Mouse (Mus musculus) forebrain, embryonic 14.5 days (tissue): ENCODE data around the gene Ntf3. TPM values are rescaled to one million over a fixed set of nuclear protein-coding genes. Genes with fewer than 3 reads are reported as not detected.

Source experiments
- ATAC-seq: fragments of 200-750 bp; cut with Nextera tagmentation; 2 replicates; pipeline ENCODE4 v1.8.0; 2017; ENCODE audit warnings: mild to moderate bottlenecking, moderate library complexity
- DNase-seq: peaks from one replicate; pipeline ENCODE4 v3.0.0-alpha.2; 2015; ENCODE audit warnings: low spot score
- H3K27ac ChIP-seq: fragments of 300-500 bp; sonication (generic); 2 replicates; pipeline ENCODE4 v1.5.1; 2014; ENCODE audit warnings: low read depth, mild to moderate bottlenecking, control low read depth, low read length, moderate library complexity
- H3K27me3 ChIP-seq: fragments of 300-500 bp; sonication (generic); replicated peaks from 2 replicates; pipeline ENCODE4 v1.6.1; 2014; ENCODE audit warnings: low read length, control low read depth, mixed read lengths; ENCODE audit not compliant: control insufficient read depth, insufficient read depth
- H3K36me3 ChIP-seq: fragments of 300-500 bp; sonication (generic); 2 replicates; pipeline ENCODE4 v1.6.1; 2014; ENCODE audit warnings: low read length, control low read depth; ENCODE audit not compliant: control insufficient read depth, insufficient read depth
- H3K4me1 ChIP-seq: fragments of 300-500 bp; sonication (generic); 2 replicates; pipeline ENCODE4 v1.6.1; 2014; ENCODE audit warnings: antibody characterized with exemption, low read length, control low read depth; ENCODE audit not compliant: control insufficient read depth, insufficient read depth
- H3K4me2 ChIP-seq: fragments of 300-500 bp; sonication (generic); 2 replicates; pipeline ENCODE4 v1.6.1; 2014; ENCODE audit warnings: mild to moderate bottlenecking, control low read depth, low read length
- H3K4me3 ChIP-seq: fragments of 300-500 bp; sonication (generic); 2 replicates; pipeline ENCODE4 v1.5.1; 2014; ENCODE audit warnings: low read depth, low read length, control low read depth
- H3K9ac ChIP-seq: fragments of 300-500 bp; sonication (generic); 2 replicates; pipeline ENCODE4 v1.6.1; 2014; ENCODE audit warnings: mild to moderate bottlenecking, low read length, control low read depth, moderate library complexity
- H3K9me3 ChIP-seq: fragments of 300-500 bp; sonication (generic); replicated peaks from 2 replicates; pipeline ENCODE4 v1.6.1; 2016; ENCODE audit warnings: low read length, control low read depth, mixed read lengths; ENCODE audit not compliant: control insufficient read depth
- WGBS: fragments of 180-500 bp; shearing (Covaris S2); extraction: QIAGEN DNeasy Blood & Tissue Kit; methylation state at CpG from one replicate; pipeline ENCODE4 v1.1.7; 2014; 5-methylcytosine and 5-hydroxymethylcytosine counted together
- polyA plus RNA-seq: library from polyadenylated mRNA; unstranded; fragments of >200 nt; fragmentation: Nextera tagmentation; extraction: Ambion mirVana; gene quantifications from 2 replicates; pipeline ENCODE4 v1.2.1, GENCODE M21; 2014

The Ntf3 gene
- polyA plus RNA-seq, 1 experiment from 2014 or later, result 3.4 TPM

- no peak overlapping the region for H3K4me2 ChIP-seq
- DNase-seq, result no peak
- H3K4me1 ChIP-seq, result no peaks in the 10 kb centered on the region
- no peak overlapping the region for H3K27ac ChIP-seq
- no peak overlapping the region for H3K9ac ChIP-seq
- H3K4me3 ChIP-seq, result no peak overlapping the region
- no peak for ATAC-seq
- no peaks in the 10 kb centered on the region for H3K36me3 ChIP-seq
- H3K9me3 ChIP-seq, result no peaks in the 10 kb centered on the region
- H3K27me3 ChIP-seq, result no peaks in the 10 kb centered on the region
- WGBS, result 77% methylated on average over 1 of the region's 1 CpGs
These were observed 19.4 kb upstream of the Ntf3 start for GRCm38 (mm10) chr6:126186116-126186515.

GRCm38 (mm10) chr6:126172071-126172470 lies 5.4 kb upstream of the Ntf3 start:
- H3K27ac ChIP-seq, result no peak overlapping the region
- H3K4me2 ChIP-seq, result no peak overlapping the region
- DNase-seq (no peak), ATAC-seq (no peak)
- WGBS, result 81% methylated on average over 1 of the region's 1 CpGs
- no peak overlapping the region for H3K4me3 ChIP-seq
- H3K4me1 ChIP-seq, result no peaks in the 10 kb centered on the region
- H3K9me3 ChIP-seq, result no peaks in the 10 kb centered on the region
- peaks cover 7% of the 10 kb centered on the region; the same call in 1 of the 2 replicates for H3K27me3 ChIP-seq
- no peaks in the 10 kb centered on the region for H3K36me3 ChIP-seq
- no peak overlapping the region for H3K9ac ChIP-seq

GRCm38 (mm10) chr6:126170772-126171171 lies 4.1 kb upstream of the Ntf3 start:
- Histone ChIP-seq H3K4me1 (peaks cover 5% of the 10 kb centered on the region; the same call in 1 of the 2 replicates), H3K27me3 (peaks cover 20% of the 10 kb centered on the region), H3K27ac (no peak overlapping the region), H3K9me3 (no peaks in the 10 kb centered on the region), H3K4me3 (no peak overlapping the region), H3K36me3 (no peaks in the 10 kb centered on the region), H3K9ac (no peak overlapping the region), H3K4me2 (no peak overlapping the region)
- no peak for ATAC-seq
- DNase-seq, result no peak
- WGBS, result 69% methylated on average over 4 of the region's 4 CpGs

- H3K27me3 ChIP-seq, result peaks cover 42% of the 10 kb centered on the region
- H3K9me3 ChIP-seq, result no peaks in the 10 kb centered on the region
- no peak for ATAC-seq
- no peaks in the 10 kb centered on the region for H3K36me3 ChIP-seq
- no peak overlapping the region for H3K4me2 ChIP-seq
- peak; percentile 80 for DNase-seq
- no peak overlapping the region for H3K4me3 ChIP-seq
- no peak overlapping the region for H3K9ac ChIP-seq
- 11% methylated on average over 3 of the region's 3 CpGs for whole genome bisulfite sequencing
- peaks cover 24% of the 10 kb centered on the region for H3K4me1 ChIP-seq
- no peak overlapping the region for H3K27ac ChIP-seq
These were observed 1.0 kb upstream of the Ntf3 start for GRCm38 (mm10) chr6:126167731-126168130.

GRCm38 (mm10) chr6:126167208-126167590 lies 489 bp upstream of the Ntf3 start:
- H3K9ac ChIP-seq, result no peak overlapping the region

GRCm38 (mm10) chr6:126165591-126166155 lies 1.0 kb downstream of the Ntf3 start:
- H3K36me3 ChIP-seq, result no peaks in the 10 kb centered on the region
- H3K4me2 ChIP-seq, result no peak overlapping the region
- WGBS, result 2% methylated on average over 17 of the region's 17 CpGs
- no peak overlapping the region for H3K9ac ChIP-seq
- no peaks in the 10 kb centered on the region for H3K9me3 ChIP-seq
- peaks cover 24% of the 10 kb centered on the region for H3K4me1 ChIP-seq
- no peak overlapping the region for H3K27ac ChIP-seq
- ATAC-seq, result no peak
- peak; percentile 11 for DNase-seq
- peaks cover 51% of the 10 kb centered on the region for H3K27me3 ChIP-seq
- no peak overlapping the region for H3K4me3 ChIP-seq

More at GRCm38 (mm10) chr6:126167208-126167590, 489 bp upstream of the Ntf3 start:
- no peaks in the 10 kb centered on the region for H3K9me3 ChIP-seq
- 0 out of 2 replicates have a peak overlapping the region, but pooled peaks have one; percentile 16 for H3K4me3 ChIP-seq
- DNase-seq (no peak), ATAC-seq (no peak)
- H3K36me3 ChIP-seq, result no peaks in the 10 kb centered on the region
- H3K4me2 ChIP-seq, result peak overlapping the region; percentile 52
- 4% methylated on average over 6 of the region's 6 CpGs for WGBS
- H3K27me3 ChIP-seq, result peaks cover 44% of the 10 kb centered on the region
- no peak overlapping the region for H3K27ac ChIP-seq
- H3K4me1 ChIP-seq, result peaks cover 24% of the 10 kb centered on the region

GRCm38 (mm10) chr6:126164781-126165180 lies 1.9 kb downstream of the Ntf3 start:
- H3K4me2 ChIP-seq, result peak overlapping the region; percentile 69
- H3K27me3 ChIP-seq, result peaks cover 51% of the 10 kb centered on the region
- peak overlapping the region; percentile 33 for H3K4me3 ChIP-seq
- DNase-seq (peak; percentile 61), ATAC-seq (peak; percentile 51)
- H3K4me1 ChIP-seq, result peaks cover 24% of the 10 kb centered on the region
- no peaks in the 10 kb centered on the region for H3K9me3 ChIP-seq
- WGBS, result under 1% methylated on average over 27 of the region's 27 CpGs
- H3K9ac ChIP-seq, result no peak overlapping the region
- H3K36me3 ChIP-seq, result no peaks in the 10 kb centered on the region
- no peak overlapping the region for H3K27ac ChIP-seq

- ATAC-seq, result peak; percentile 16
- peaks cover 24% of the 10 kb centered on the region for H3K4me1 ChIP-seq
- no peaks in the 10 kb centered on the region for H3K36me3 ChIP-seq
- WGBS, result under 1% methylated on average over 41 of the region's 41 CpGs
- H3K27ac ChIP-seq, result no peak overlapping the region
- H3K4me2 ChIP-seq, result peak overlapping the region; percentile 69
- H3K9me3 ChIP-seq, result no peaks in the 10 kb centered on the region
- H3K9ac ChIP-seq, result peak overlapping the region; percentile 51
- peaks cover 51% of the 10 kb centered on the region for H3K27me3 ChIP-seq
- peak; percentile 7 for DNase-seq
- peak overlapping the region; percentile 33 for H3K4me3 ChIP-seq
These were observed 2.6 kb downstream of the Ntf3 start for GRCm38 (mm10) chr6:126163861-126164755.

GRCm38 (mm10) chr6:126163181-126163621 lies 3.5 kb downstream of the Ntf3 start:
- no peaks in the 10 kb centered on the region for H3K36me3 ChIP-seq
- WGBS, result 0% methylated on average over 25 of the region's 25 CpGs
- DNase-seq (peak; percentile 70), ATAC-seq (peak; percentile 43)
- H3K4me1 ChIP-seq, result peaks cover 24% of the 10 kb centered on the region
- H3K9me3 ChIP-seq, result no peaks in the 10 kb centered on the region
- no peak overlapping the region for H3K27ac ChIP-seq
- peak overlapping the region; percentile 69 for H3K4me2 ChIP-seq
- H3K9ac ChIP-seq, result peak overlapping the region; percentile 51
- peaks cover 49% of the 10 kb centered on the region for H3K27me3 ChIP-seq
- peak overlapping the region; percentile 33 for H3K4me3 ChIP-seq
